Mouse (Mus musculus): ENCODE data around the gene Rpl35.
"Not testable (repeated sequence)": the region's sequence is repeated elsewhere in the genome, so short reads cannot be mapped to it uniquely, and the experiment has no call there.

The Rpl35 gene

DNA sequence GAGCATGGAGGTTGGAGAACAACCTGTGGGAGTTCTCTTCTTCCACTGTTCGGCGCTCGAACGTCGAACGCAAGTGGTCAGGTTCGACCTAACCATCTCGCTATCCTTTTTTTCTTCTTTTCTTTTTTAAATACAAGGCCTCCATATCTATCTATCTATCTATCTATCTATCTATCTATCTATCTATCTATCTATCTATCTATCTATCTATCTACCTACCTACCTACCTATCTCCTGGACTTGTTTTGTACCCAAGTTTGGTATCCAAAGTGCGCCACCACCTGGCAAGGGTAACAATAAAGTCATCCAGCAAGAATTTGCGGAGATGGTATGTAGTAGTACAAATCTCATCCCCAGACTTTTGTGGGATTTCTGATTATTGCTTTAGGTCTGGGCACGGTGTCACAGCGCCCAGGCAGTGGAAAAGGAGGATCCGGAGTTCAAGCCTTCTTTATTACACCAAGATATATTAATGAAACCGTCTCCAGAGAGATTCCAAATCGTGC lies at the start of gene Rpl35:
Rpl35 (minus strand) TSS at position 51 of the 506 bp plus-strand sequence.
- no peak for DNase-seq (ENCODE audit: low spot score in 2 of 2)

DNA sequence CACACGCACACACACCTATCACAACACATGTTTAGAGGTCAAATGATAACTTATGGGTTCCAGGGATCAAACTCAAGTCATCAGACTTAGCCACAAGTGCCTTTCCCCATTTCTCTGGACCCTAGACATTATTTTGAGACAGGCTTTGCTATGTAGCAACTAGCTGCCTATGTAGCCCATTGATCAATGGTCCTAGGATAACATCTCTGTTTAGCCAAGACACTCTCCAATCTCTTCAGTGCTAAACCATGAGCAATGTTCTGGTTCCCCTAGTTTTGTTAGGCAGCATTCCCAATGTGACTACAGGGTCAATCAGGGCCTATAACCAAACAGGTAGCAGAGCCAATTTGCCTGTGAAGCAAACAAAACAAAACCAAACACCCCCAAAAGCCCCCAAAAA lies 43.1 kb upstream of the Rpl35 start:
- no peak for DNase-seq (ENCODE audit: low spot score in 2 of 2)

DNA sequence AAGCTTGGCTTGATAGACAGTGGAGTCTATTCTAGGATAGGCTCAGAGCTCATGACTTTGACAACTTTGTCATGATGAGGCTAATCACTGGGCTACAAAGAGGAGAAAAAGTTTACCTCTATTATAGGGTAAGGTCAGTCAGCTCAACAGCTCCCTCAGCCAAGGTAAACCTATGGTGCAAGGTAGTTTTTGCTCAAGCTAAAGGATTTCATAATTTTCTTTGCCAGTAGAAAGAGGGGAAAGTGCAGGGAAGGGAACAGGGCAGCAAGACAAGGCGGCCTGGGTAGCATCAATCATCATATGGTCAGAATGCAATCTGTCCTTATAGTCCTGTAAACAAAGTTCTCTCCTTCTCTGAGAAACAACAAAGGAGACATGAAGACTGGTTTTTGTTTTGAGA lies 34.8 kb upstream of the Rpl35 start:
- DNase-seq (ENCODE audit: low spot score in 2 of 2), result no peak

DNA sequence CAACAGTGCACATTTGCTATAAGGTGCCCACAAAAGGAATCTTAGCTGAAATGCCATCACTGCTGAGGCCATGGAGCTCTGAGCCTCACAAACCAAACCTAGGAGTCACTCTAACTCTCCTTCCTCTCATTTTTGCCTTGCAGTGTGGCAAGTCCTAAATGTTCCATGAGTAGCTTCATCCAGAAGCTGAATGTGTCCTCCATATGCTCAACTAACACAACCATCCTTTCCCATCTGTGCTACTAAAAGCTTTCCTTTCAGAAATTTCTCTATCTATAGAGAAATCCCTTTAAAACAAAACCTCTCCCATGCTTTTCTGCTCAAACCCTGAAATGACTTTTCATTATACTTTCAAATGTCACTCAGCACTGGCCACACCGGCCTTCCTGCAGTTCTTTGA lies 26.2 kb upstream of the Rpl35 start:
- DNase-seq (ENCODE audit: low spot score in 2 of 2), result no peak

DNA sequence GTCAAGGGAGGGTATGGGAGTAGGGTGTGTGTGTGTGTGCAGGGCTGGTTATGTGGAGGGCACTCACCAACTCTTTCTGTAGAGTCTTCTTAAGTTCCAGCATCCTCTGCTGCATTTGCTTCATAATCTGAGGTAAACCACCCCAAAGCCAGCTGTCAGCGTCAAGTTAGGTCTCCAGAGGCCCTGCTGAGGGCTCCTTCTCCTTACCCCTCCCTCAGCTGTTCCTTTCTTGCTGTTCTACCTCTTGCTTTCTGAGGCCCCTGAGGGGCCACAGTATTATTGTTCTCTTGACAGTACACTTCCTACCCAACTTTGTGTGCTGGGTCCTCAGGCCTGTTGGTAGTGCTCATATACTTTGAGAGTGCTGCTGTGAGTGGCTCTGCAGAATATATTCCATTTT lies 14.6 kb upstream of the Rpl35 start:
- no peak for DNase-seq (ENCODE audit: low spot score in 2 of 2)

DNA sequence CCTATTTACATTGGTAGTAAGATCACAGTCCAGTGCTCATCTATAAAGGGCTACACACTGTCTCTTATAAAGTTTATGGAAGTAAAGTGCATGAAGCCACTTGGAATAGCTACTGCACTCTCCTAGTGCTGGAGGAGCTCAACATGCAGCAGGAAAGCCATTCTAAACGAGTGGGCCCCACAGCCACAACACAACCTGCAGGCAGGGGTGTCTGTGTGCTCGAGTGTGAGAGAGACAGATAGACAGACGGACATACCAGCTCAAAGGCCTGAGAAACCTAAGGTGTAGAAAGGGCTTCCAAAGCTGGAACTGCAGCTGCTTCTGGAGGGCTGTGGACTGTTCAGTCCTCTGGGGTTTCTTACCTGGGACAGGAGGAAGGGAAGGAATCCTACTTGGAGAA lies 11.2 kb upstream of the Rpl35 start:
- no peak for DNase-seq (ENCODE audit: low spot score in 2 of 2)

DNA sequence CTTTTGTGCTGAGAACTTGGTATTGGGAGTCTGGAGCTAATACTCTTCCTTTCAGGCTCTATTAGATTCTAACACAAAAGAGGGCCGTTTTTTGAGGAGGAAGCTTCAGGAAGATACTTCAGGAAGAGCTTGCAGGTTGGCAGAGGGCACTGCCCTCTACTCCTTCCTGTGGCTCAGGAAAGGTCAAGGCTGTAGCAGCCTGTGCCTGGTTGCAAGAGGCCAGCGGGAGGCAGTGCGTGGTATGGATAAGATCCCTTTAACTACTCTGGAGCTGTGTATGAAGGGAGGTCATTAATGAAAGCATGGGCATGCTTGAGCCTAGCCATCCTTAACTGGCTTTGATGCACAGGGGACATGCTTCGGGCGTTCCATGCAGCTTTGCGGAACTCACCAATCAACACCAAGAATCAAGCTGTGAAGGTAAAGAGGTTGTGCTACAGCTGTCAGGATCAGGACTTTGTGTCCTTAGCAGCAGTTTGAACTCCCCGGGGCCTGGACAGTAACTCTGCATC lies 7.4 kb upstream of the Rpl35 start:
- no peak for DNase-seq (ENCODE audit: low spot score in 2 of 2)

DNA sequence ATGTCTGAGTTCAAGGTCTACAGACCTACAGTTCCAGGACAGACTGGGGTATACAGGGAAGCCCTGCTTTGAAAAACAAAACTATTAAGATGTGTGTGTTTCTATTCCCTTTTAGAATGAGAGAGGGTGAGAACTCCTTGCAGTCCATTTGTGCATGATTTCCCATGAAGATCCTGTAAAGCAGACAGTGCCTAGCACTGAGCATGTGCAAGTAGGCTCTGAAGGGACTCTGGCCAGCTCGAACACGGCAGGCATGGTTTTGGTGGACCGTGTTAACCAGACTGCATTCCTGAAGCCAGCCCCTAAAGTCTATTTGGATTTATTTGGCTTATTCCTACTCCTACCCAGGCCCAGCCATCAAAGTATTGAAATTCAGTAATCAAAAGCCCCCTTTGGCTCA lies 6.5 kb upstream of the Rpl35 start:
- DNase-seq (ENCODE audit: low spot score in 2 of 2), result no peak

DNA sequence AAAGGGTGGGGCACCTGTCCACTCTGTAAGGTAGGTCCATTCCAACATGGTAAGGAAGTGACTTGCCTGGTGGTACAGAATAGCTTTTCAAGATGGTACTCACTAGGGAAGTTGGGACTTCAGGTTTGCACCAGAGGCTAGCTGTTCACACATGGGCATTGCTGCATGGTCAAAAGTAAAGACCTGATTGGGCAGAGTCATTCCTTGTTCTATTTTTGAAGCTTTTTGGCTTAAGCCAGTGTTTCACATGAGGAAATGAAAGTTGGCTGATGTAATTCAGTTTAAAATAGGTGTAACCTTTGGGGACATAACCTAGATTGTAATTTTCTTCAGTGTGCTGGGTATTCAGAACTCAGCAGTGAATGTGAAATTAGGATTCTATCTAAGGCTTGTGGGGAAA lies 5.8 kb upstream of the Rpl35 start:
- no peak for DNase-seq (ENCODE audit: low spot score in 2 of 2)

DNA sequence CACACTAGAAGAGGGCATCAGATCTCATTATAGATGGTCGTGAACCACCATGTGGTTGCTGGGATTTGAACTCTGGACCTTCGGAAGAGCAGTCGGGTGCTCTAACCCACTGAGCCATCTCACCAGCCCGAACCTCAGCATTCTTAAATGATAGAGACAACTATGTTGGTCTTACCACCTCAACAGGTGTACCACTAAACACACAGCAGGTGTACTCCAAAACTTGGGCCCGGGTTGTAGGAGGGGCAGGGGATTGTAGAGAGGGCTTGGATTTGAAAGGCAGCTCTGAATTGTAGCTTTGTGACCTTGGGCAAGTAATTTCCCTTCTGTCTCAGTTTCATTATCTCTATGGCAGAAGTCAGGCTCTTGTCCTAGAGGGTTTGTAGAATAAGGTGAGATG lies 4.7 kb upstream of the Rpl35 start:
- DNase-seq (ENCODE audit: low spot score in 2 of 2), result not testable (repeated sequence)

DNA sequence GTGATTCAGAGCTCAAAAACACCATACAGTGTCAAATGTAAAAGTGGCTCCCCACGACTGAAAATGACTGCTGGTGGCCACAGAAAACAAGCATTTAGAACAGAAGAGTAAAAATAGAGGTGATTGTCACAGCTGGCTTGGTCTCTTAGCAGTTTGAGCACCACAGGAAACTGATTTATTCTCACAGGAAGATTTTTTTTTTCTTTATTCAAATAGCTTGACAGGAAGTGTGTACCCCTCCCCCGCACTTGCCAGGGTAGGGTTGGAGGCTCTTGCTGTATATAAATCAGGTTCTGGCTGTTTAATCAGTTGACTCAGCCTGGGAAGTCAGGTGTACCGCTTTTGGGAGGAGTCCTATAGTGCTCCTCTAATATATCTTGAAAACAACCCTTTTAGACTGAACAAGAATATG lies 3.5 kb upstream of the Rpl35 start:
- DNase-seq (ENCODE audit: low spot score in 2 of 2), result peak in 1 of 2 experiments; percentile 43

DNA sequence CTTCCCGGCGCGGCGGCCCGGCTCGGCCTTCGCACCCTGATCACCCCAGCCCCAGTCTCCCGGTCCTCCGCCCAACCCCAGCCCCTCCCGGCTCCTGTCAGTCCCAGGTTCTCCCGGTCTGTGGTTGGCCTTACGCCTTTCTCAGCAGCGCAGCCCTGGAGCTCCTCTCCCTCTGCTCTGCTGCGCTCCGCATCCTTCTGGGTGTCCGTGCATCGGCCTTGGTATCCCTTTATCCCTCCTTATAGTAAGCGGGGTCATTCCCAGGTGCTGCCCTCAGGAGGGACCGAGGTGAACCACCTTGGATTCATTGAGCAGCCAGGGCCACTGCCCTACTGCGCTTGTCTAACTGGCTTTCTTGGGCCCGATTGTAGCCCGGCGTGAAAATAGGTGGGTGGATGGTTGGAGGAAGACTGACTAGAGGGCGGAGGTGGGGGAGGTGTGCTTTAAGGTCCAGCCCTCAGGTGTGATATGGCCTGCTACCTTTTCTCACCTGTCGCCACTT lies 3.0 kb upstream of the Rpl35 start:
- no peak for DNase-seq (ENCODE audit: low spot score in 2 of 2)

DNA sequence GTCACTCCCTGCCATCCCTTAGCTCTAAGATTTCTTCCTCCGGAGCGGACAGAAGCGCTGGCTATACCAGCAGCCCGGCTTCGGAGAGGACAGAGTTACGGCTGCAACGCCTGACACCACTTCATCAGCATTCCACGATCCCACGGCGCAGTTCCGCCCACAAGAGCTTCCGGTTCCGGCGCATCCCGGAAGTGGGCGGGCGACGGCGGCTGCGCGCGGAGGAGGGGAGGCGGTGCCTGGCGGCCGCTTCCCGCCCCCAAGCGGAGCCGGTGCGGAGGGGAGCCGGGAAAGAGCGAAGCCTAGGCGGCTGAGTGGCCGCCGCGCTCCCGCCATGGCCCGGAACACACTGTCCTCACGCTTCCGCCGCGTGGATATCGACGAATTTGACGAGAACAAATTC lies 2.4 kb upstream of the Rpl35 start:
- peak; percentile 86 to 89 for DNase-seq (ENCODE audit: low spot score in 2 of 2)

DNA sequence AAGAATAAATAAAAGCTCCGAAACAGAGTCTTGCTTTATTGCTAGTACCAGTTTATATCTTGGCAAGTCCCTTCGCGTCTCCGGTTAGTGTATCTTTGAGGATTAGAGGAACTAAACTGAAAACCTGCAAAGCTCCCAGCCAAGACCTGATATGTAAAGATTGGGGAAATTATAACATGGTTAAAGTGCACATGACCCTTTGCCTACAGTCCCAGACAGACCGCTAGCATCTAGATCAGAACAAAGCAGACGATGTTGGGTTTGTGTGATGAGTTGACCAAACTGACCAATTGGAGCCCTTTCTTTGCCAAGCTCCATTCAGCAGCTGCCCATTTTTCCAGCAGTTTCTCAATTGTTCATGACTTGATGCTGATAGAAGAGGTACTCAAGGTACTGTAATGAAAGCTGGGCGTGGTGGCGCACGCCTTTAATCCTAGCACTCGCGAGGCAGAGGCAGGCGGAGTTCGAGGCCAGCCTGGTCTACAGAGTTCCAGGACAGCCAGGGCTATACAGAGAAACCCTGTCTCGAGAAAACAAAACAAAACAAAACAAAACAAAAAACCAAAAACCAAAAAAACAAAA lies 816 bp upstream of the Rpl35 start:
- DNase-seq (ENCODE audit: low spot score in 2 of 2), result no peak

DNA sequence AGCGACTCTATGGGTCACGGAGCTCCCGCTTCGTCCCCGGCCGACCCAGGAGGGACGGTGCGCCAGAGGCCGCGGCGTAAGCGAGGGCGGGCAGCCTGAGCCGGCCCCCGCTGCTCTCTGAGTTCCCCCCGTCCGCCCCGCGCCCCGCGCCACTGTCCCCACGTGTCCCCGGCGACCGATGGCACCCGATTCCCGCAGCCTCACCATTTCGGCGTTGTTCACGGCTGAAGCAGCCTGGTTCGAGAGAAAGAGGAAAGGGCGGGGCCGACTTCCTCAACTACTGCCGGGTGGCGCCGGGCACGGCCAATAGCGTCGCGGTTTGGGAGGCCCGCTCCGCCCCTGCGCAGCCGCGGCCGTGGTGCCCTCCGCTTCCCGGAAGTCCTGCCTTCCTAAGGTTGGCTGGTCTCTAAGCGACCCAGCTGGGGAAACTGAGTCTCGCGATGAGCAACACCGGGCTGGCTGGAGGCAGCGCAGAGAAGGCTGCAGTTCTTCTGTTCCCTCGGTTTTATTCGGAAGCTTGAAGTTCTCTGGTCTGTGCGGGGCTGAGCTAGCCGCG lies 466 bp downstream of the Rpl35 start, which contains the start of gene Arpc5l:
Arpc5l (plus strand) TSS at position 469 of the 556 bp plus-strand sequence.
- DNase-seq (ENCODE audit: low spot score in 2 of 2), result peak; percentile 77 to 84

DNA sequence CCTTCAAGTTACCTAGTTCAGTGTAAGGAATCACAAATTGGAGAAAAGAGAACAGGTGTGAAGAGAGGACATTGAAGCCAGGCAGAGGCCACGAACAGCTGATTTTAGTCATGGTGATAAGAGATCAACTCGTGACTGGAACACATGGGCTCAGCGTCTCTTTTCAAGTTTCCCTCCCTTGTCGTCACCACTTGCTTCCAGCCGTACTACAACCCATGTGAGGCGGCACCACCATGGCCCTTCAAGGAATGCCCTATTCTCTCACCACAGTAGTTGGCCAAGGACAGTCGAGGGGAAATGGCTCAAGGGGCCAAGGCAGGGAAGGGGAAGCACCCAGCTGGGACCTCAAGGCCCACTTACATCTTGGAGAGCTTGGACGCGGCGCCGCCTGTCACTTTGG lies 1.1 kb downstream of the Rpl35 start:
- DNase-seq (ENCODE audit: low spot score in 2 of 2), result no peak

DNA sequence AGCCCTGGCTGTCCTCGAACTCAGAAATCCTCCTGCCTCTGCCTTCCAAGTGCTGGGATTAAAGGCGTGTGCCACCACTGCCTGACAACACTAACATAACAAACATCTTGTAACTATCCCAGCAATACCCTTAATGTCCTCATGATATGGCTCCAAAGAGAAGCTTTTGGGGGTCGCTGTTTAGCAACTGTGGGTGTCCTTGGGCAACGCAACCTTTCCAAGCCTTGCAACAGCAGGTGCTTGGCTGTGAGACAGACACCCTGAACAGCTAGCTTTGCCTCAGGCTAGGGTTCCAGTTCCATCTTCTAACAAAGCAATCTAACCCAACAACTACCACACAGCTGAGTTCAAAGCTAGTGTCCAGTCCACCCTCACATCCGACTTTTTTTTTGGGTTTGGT lies 1.9 kb downstream of the Rpl35 start:
- no peak for DNase-seq (ENCODE audit: low spot score in 2 of 2)

DNA sequence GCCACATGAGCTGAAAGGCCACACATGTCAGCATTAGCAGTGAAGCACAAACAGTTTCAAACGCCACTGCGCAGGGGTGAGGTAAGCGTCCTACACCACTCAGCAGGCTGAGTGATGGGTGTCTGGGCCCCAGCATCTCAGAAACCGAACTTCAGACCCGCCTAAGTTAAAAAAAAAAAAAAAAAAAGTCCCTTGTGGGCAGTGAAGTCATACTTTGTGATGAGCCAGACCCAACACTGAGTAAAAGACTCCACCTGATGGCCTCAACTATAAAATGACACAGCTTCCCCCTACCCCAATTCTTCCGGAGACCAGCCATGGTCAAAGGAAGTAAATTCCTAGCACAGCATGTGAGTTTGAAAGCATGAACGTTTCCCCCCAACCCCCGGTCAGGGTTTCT lies 2.3 kb downstream of the Rpl35 start:
- DNase-seq (ENCODE audit: low spot score in 2 of 2), result no peak

DNA sequence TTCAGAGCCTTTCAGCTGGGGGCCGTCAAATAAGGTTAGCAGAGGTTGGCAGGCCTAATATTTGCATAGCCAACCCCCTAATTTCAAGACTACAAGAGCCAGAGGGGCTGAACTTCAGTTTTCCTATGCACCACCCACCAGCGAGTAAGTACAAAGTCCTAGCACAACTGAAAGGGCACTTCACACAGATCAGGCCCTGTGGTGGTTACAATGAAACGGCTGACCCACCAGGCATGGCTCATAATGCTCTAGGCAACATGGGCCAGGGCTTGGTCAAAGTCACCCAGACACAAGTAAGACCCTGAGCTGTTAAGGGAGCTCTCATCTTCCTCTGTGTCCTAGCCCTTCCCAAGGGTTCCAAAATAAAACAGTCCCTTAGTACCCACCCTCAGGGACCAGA lies 3.6 kb downstream of the Rpl35 start:
- no peak for DNase-seq (ENCODE audit: low spot score in 2 of 2)

DNA sequence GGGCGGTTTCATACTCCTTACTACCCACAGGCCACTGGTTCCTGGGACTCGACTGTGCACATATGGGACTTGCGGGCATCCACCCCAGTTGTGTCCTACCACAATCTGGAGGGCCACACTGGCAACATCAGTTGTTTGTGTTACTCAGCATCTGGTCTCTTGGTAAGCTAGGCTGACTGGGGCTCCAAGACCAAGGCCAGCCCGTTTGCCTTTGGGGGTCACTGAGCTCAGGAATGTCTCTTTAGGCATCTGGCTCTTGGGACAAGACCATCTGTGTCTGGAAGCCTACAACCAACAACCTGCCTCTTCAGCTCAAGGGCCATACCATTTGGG lies 4.9 kb downstream of the Rpl35 start:
- DNase-seq (ENCODE audit: low spot score in 2 of 2), result no peak

DNA sequence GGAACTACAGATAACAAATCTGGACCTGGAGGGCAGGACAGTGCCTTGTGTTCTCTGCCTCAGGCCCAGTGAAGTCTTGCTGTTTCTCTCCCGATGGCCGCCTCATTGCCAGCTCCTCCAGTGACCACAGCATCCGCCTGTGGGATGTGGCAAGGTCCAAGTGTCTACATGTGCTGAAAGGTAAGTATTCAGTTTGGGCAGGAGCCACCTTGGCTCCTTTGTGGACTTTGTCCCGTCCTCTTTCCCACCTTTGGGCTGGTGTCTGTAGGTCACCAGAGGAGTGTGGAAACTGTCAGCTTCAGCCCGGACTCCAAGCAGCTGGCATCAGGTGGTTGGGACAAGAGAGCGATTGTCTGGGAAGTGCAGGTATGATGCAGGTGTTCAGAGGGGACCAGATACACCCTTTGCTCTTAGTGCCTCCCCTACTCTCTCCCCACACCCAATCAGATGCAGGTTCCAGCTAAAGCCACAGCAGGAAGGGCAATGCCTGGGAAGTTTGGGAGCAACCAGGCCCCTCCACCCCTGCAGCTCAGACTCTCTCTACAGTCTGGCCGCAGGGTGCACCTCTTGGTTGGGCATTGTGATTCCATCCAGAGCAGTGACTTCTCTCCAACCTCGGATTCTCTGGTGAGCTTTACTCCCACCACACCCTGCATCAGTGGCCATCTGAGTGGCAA lies 5.4 kb downstream of the Rpl35 start:
- no peak for DNase-seq (ENCODE audit: low spot score in 2 of 2)

DNA sequence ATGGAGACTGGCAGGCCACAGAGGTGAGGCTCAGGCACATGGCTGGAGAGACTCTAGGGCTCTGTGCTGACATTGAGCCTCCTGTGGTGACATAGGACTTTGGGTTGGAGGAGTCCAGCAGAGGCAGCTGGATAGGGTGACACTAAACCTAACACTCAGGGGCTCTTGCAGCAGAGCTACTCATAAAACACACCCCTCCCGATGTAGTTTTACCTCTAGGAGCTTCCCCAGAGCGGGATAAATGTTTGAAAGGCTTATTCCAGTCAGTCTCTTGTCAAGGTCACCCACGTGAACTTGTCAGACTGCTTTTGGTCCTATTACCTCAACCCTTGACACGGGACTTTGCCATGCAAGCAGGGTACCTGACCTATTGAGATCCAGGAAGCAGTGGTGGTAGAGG lies 6.0 kb downstream of the Rpl35 start:
- no peak for DNase-seq (ENCODE audit: low spot score in 2 of 2)

All from frontal cortex, postnatal 25 days (tissue).